Mouse (Mus musculus): ENCODE data around the gene Hint2. TPM values are rescaled to one million over a fixed set of nuclear protein-coding genes. Genes with fewer than 3 reads are reported as not detected.

Gene Hint2
- total RNA-seq (2014; rRNA removed) (86.8 and 131 TPM in 2 replicates), polyA plus RNA-seq (2015; fragmentation: Nextera tagmentation; extraction: Ambion mirVana) (98.7 and 107 TPM in 2 replicates)

- no peaks in the 10 kb centered on the region for H3K9me3 ChIP-seq (ENCODE audit: low read length)
- ATAC-seq (peak; percentile 97), DNase-seq (ENCODE audit: low spot score) (peak; percentile 99)
- H3K4me1 ChIP-seq (ENCODE audit: insufficient read depth, low read length) = no peaks in the 10 kb centered on the region
- H3K4me2 ChIP-seq (ENCODE audit: low read depth, low read length) = peak within 1 kb of the TSS; percentile 70
- peak within 1 kb of the TSS; percentile 84 for H3K4me3 ChIP-seq (ENCODE audit: low read length)
- H3K27ac ChIP-seq = peak within 1 kb of the TSS; percentile 97
- no peaks in the 10 kb centered on the region for H3K27me3 ChIP-seq (ENCODE audit: insufficient read depth, low read length)
- H3K36me3 ChIP-seq (ENCODE audit: insufficient read depth, low read length) = no peaks in the 10 kb centered on the region
- TF ChIP-seq CTCF (IDR thresholded peaks at IDR 0.05; ENCODE audit: low read depth) = no peak; the same call in 1 of the 2 replicates
- WGBS = under 1% methylated on average over 34 of the region's 34 CpGs
- peak within 1 kb of the TSS; percentile 91 for H3K9ac ChIP-seq (replicated peaks; ENCODE audit: low read length)
Observed at GRCm38 (mm10) chr4:43656339-43657109, at the start of gene Hint2. Gene Hint2 (minus strand): TSS chr4:43656466.

GRCm38 (mm10) chr4:43705991-43706390 is 49.7 kb upstream of the Hint2 start:
- no peak overlapping the region for H3K9ac ChIP-seq (replicated peaks; ENCODE audit: low read length)
- H3K36me3 ChIP-seq (ENCODE audit: insufficient read depth, low read length) = no peaks in the 10 kb centered on the region
- H3K4me3 ChIP-seq (ENCODE audit: low read length) = no peak overlapping the region
- H3K4me2 ChIP-seq (ENCODE audit: low read depth, low read length) = no peak overlapping the region
- TF ChIP-seq CTCF (IDR thresholded peaks at IDR 0.05; ENCODE audit: low read depth) = no peak
- 77% methylated on average over 13 of the region's 13 CpGs for WGBS
- no peaks in the 10 kb centered on the region for H3K27me3 ChIP-seq (ENCODE audit: insufficient read depth, low read length)
- no peaks in the 10 kb centered on the region for H3K4me1 ChIP-seq (ENCODE audit: insufficient read depth, low read length)
- no peaks in the 10 kb centered on the region for H3K9me3 ChIP-seq (ENCODE audit: low read length)
- DNase-seq (ENCODE audit: low spot score) (no peak), ATAC-seq (no peak)
- no peak overlapping the region for H3K27ac ChIP-seq

GRCm38 (mm10) chr4:43703851-43704250 is 47.6 kb upstream of the Hint2 start:
- H3K4me3 ChIP-seq (ENCODE audit: low read length) = no peak overlapping the region
- no peaks in the 10 kb centered on the region for H3K4me1 ChIP-seq (ENCODE audit: insufficient read depth, low read length)
- no peak for DNase-seq (ENCODE audit: low spot score)
- no peak overlapping the region for H3K9ac ChIP-seq (replicated peaks; ENCODE audit: low read length)
- 55% methylated on average over 8 of the region's 8 CpGs for WGBS
- no peaks in the 10 kb centered on the region for H3K36me3 ChIP-seq (ENCODE audit: insufficient read depth, low read length)
- H3K9me3 ChIP-seq (ENCODE audit: low read length) = no peaks in the 10 kb centered on the region
- H3K27ac ChIP-seq = no peak overlapping the region
- no peaks in the 10 kb centered on the region for H3K27me3 ChIP-seq (ENCODE audit: insufficient read depth, low read length)
- no peak for TF ChIP-seq CTCF (IDR thresholded peaks at IDR 0.05; ENCODE audit: low read depth)
- no peak overlapping the region for H3K4me2 ChIP-seq (ENCODE audit: low read depth, low read length)
- ATAC-seq = no peak

- peak; percentile 48 for TF ChIP-seq CTCF (IDR thresholded peaks at IDR 0.05; ENCODE audit: low read depth)
- no peak for ATAC-seq
- H3K9me3 ChIP-seq (ENCODE audit: low read length) = no peaks in the 10 kb centered on the region
- H3K4me1 ChIP-seq (ENCODE audit: insufficient read depth, low read length) = no peaks in the 10 kb centered on the region
- WGBS = 80% methylated on average over 6 of the region's 6 CpGs
- no peaks in the 10 kb centered on the region for H3K36me3 ChIP-seq (ENCODE audit: insufficient read depth, low read length)
- no peak overlapping the region for H3K9ac ChIP-seq (replicated peaks; ENCODE audit: low read length)
- H3K27ac ChIP-seq = no peak overlapping the region
- H3K4me2 ChIP-seq (ENCODE audit: low read depth, low read length) = no peak overlapping the region
- H3K27me3 ChIP-seq (ENCODE audit: insufficient read depth, low read length) = no peaks in the 10 kb centered on the region
- no peak for DNase-seq (ENCODE audit: low spot score)
- no peak overlapping the region for H3K4me3 ChIP-seq (ENCODE audit: low read length)
Observed at GRCm38 (mm10) chr4:43703439-43703838, 47.2 kb upstream of the Hint2 start.

- TF ChIP-seq CTCF (IDR thresholded peaks at IDR 0.05; ENCODE audit: low read depth) = no peak
- DNase-seq (ENCODE audit: low spot score) (no peak), ATAC-seq (no peak)
- Histone ChIP-seq H3K9ac (replicated peaks; ENCODE audit: low read length) (no peak within 1 kb of the TSS), H3K4me2 (ENCODE audit: low read depth, low read length) (no peak within 1 kb of the TSS), H3K4me3 (ENCODE audit: low read length) (no peak within 1 kb of the TSS), H3K36me3 (ENCODE audit: insufficient read depth, low read length) (no peaks in the 10 kb centered on the region), H3K4me1 (ENCODE audit: insufficient read depth, low read length) (peaks cover 5% of the 10 kb centered on the region; the same call in 1 of the 2 replicates), H3K27me3 (ENCODE audit: insufficient read depth, low read length) (no peaks in the 10 kb centered on the region), H3K9me3 (ENCODE audit: low read length) (no peaks in the 10 kb centered on the region), H3K27ac (no peak within 1 kb of the TSS)
- WGBS = 87% methylated on average over 6 of the region's 6 CpGs
Observed at GRCm38 (mm10) chr4:43700707-43701106, 44.4 kb upstream of the Hint2 start, which contains the start of gene Olfr70. Gene Olfr70 (minus strand): TSS chr4:43700807.

- H3K4me1 ChIP-seq (ENCODE audit: insufficient read depth, low read length) = peaks cover 5% of the 10 kb centered on the region; the same call in 1 of the 2 replicates
- DNase-seq (ENCODE audit: low spot score) (peak; percentile 49), ATAC-seq (peak; percentile 54; the same call in 1 of the 2 replicates)
- H3K4me2 ChIP-seq (ENCODE audit: low read depth, low read length) = no peak overlapping the region
- H3K27ac ChIP-seq = no peak overlapping the region
- 60% methylated on average over 13 of the region's 13 CpGs for WGBS
- H3K4me3 ChIP-seq (ENCODE audit: low read length) = no peak overlapping the region
- H3K9ac ChIP-seq (replicated peaks; ENCODE audit: low read length) = no peak overlapping the region
- no peaks in the 10 kb centered on the region for H3K9me3 ChIP-seq (ENCODE audit: low read length)
- no peak for TF ChIP-seq CTCF (IDR thresholded peaks at IDR 0.05; ENCODE audit: low read depth)
- no peaks in the 10 kb centered on the region for H3K27me3 ChIP-seq (ENCODE audit: insufficient read depth, low read length)
- H3K36me3 ChIP-seq (ENCODE audit: insufficient read depth, low read length) = no peaks in the 10 kb centered on the region
Observed at GRCm38 (mm10) chr4:43696561-43696960, 40.3 kb upstream of the Hint2 start.

- Histone ChIP-seq H3K27me3 (ENCODE audit: insufficient read depth, low read length) (no peaks in the 10 kb centered on the region), H3K9me3 (ENCODE audit: low read length) (no peaks in the 10 kb centered on the region), H3K4me1 (ENCODE audit: insufficient read depth, low read length) (peaks cover 5% of the 10 kb centered on the region; the same call in 1 of the 2 replicates), H3K27ac (no peak overlapping the region), H3K36me3 (ENCODE audit: insufficient read depth, low read length) (no peaks in the 10 kb centered on the region; the same call in 1 of the 2 replicates), H3K4me2 (ENCODE audit: low read depth, low read length) (no peak overlapping the region), H3K4me3 (ENCODE audit: low read length) (no peak overlapping the region), H3K9ac (replicated peaks; ENCODE audit: low read length) (no peak overlapping the region)
- WGBS = 23% methylated on average over 9 of the region's 9 CpGs
- DNase-seq (ENCODE audit: low spot score) (peak; percentile 5), ATAC-seq (peak; percentile 61; the same call in 1 of the 2 replicates)
- TF ChIP-seq CTCF (IDR thresholded peaks at IDR 0.05; ENCODE audit: low read depth) = no peak
Observed at GRCm38 (mm10) chr4:43695249-43695671, 39.0 kb upstream of the Hint2 start.
